Mouse (Mus musculus) layer of hippocampus, adult 18-20 months (tissue): ENCODE measurements at regions not wholly inside any gene's neighbourhood (a gene's known extent, or its start where the extent isn't known, plus 50 kb on each side); places are given as distances from the start of the nearest gene placed in this dataset.

Experiments used
- DNase-seq, 2 experiments: peaks; one replicate each; pipeline ENCODE4 v3.0.0; 2022; ENCODE audit warnings: low spot score in 2 of 2

- no peak for DNase-seq
Observed at GRCm38 (mm10) chr10:125790924-125791323, 175.0 kb upstream of the Lrig3 start.

GRCm38 (mm10) chr10:125794504-125794903, 171.5 kb upstream of the Lrig3 start:
- no peak for DNase-seq

- no peak for DNase-seq
Observed at GRCm38 (mm10) chr10:125795323-125795722, 170.6 kb upstream of the Lrig3 start.

GRCm38 (mm10) chr10:125798678-125799077, 167.3 kb upstream of the Lrig3 start:
- no peak for DNase-seq

GRCm38 (mm10) chr10:125800572-125801114, 165.3 kb upstream of the Lrig3 start:
- DNase-seq, result no peak

GRCm38 (mm10) chr10:125801450-125801849, 164.5 kb upstream of the Lrig3 start:
- DNase-seq, result no peak

- no peak for DNase-seq
Observed at GRCm38 (mm10) chr10:125802923-125803583, 162.9 kb upstream of the Lrig3 start.

- DNase-seq, result no peak
Observed at GRCm38 (mm10) chr10:125809763-125810361, 156.1 kb upstream of the Lrig3 start.

- DNase-seq, result no peak
Observed at GRCm38 (mm10) chr10:125810590-125810989, 155.4 kb upstream of the Lrig3 start.

GRCm38 (mm10) chr10:125814191-125814887, 151.6 kb upstream of the Lrig3 start:
- DNase-seq, result no peak

GRCm38 (mm10) chr10:125832134-125832533, 133.8 kb upstream of the Lrig3 start:
- DNase-seq, result no peak

GRCm38 (mm10) chr10:125832764-125833163, 133.2 kb upstream of the Lrig3 start:
- no peak for DNase-seq

- DNase-seq, result no peak
Observed at GRCm38 (mm10) chr10:125833989-125834388, 132.0 kb upstream of the Lrig3 start.

GRCm38 (mm10) chr10:125838982-125839381, 127.0 kb upstream of the Lrig3 start:
- DNase-seq, result no peak

- DNase-seq, result peak; percentile 8 to 51
Observed at GRCm38 (mm10) chr10:125839621-125840141, 126.3 kb upstream of the Lrig3 start.

GRCm38 (mm10) chr10:125840388-125840787, 125.6 kb upstream of the Lrig3 start:
- no peak for DNase-seq

GRCm38 (mm10) chr10:125844336-125844865, 121.6 kb upstream of the Lrig3 start:
- DNase-seq, result no peak

GRCm38 (mm10) chr10:125845014-125845514, 120.9 kb upstream of the Lrig3 start:
- DNase-seq, result no peak

GRCm38 (mm10) chr10:125850370-125850769, 115.6 kb upstream of the Lrig3 start:
- no peak for DNase-seq

- DNase-seq, result no peak
Observed at GRCm38 (mm10) chr10:125861734-125862133, 104.2 kb upstream of the Lrig3 start.

GRCm38 (mm10) chr10:125866346-125866745, 99.6 kb upstream of the Lrig3 start:
- DNase-seq, result no peak
